8 mouse cellular contexts compared by ENCODE assay signal in the genomic region with DNA sequence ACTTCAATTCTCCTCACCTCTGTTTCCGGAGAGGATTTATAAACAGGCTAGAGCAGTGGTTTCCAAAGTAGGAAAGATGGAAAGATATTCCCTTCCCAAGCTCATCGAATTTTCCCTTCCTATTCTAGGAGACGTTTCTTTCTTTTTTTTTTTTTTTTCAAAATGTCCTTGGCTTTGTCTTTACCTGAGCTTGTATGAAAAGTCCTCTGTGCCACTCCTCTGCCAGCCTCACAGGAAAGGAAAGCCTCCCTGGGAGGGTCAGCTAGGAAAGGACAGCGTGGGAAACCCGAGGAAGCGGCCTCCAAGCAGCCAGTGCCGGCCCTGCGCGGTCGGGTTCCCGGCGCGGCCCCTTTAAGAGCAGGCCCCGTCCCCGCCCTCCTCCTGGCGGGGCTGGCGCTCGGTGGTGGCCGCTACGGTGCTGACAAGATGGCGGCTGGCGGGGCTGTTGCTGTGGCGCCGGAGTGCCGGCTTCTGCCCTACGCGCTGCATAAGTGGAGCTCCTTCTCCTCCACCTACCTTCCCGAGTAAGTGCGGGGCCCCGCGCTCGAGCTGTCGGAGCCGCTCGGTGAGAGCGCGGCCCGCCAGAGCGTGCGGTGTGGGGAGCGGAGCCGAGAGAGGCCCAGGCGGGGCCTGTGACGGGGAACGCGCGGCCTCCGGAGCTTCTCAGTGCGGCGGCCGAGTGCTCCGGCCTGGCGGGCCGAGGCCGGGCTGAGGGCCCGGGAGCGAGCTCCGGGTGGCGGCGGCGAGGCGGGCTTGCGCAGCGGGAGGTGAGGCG. TPM values are rescaled to one million over a fixed set of nuclear protein-coding genes. Genes with fewer than 3 reads are reported as not detected.
DNase-seq lines count a peak whose midpoint lies in the region; ATAC-seq and TF ChIP-seq lines count a peak whose summit lies in the region.

A gene (plus strand): TSS at position 305 of the 775 bp plus-strand sequence.

- peak within 1 kb of the TSS; percentile 91 for H3K27ac ChIP-seq in forebrain, embryonic 12.5 days
- H3K27ac ChIP-seq in heart, postnatal 0 days (ENCODE audit: low read depth) = peak within 1 kb of the TSS; percentile 96
- peak within 1 kb of the TSS; percentile 90 for H3K27ac ChIP-seq in liver, embryonic 16.5 days (ENCODE audit: low read length)
- peak within 1 kb of the TSS; percentile 97 for H3K27ac ChIP-seq in neural tube, embryonic 13.5 days (replicated peaks)
- H3K27ac ChIP-seq in testis, adult 2 months (ENCODE audit: control insufficient read depth, insufficient read depth, low read depth, low read length) = peak within 1 kb of the TSS; percentile 97

- H3K9me3 ChIP-seq in forebrain, embryonic 12.5 days = no peaks in the 10 kb centered on the region
- no peaks in the 10 kb centered on the region for H3K9me3 ChIP-seq in heart, postnatal 0 days (replicated peaks; ENCODE audit: control insufficient read depth, low read length)
- no peaks in the 10 kb centered on the region for H3K9me3 ChIP-seq in liver, embryonic 16.5 days (replicated peaks; ENCODE audit: control insufficient read depth, low read length)
- H3K9me3 ChIP-seq in neural tube, embryonic 13.5 days = no peaks in the 10 kb centered on the region

- WGBS in forebrain, embryonic 12.5 days = 1% methylated on average over 54 of the region's 65 CpGs
- under 1% methylated on average over 52 of the region's 65 CpGs for WGBS in heart, postnatal 0 days
- WGBS in liver, embryonic 16.5 days (ENCODE audit: insufficient replicate concordance) = under 1% methylated on average over 64 of the region's 65 CpGs
- WGBS in neural tube, embryonic 13.5 days = under 1% methylated on average over 61 of the region's 65 CpGs

- no peaks in the 10 kb centered on the region for H3K36me3 ChIP-seq in forebrain, embryonic 12.5 days (replicated peaks)
- no peaks in the 10 kb centered on the region for H3K36me3 ChIP-seq in heart, postnatal 0 days (replicated peaks; ENCODE audit: control insufficient read depth, insufficient read depth, low read length)
- no peaks in the 10 kb centered on the region for H3K36me3 ChIP-seq in liver, embryonic 16.5 days (ENCODE audit: control insufficient read depth, insufficient read depth)
- H3K36me3 ChIP-seq in neural tube, embryonic 13.5 days = no peaks in the 10 kb centered on the region
- H3K36me3 ChIP-seq in testis, adult 2 months (ENCODE audit: control insufficient read depth, insufficient read depth, low read length) = no peaks in the 10 kb centered on the region

- peak; percentile 72 to 81 for DNase-seq in CD8-positive naive resting alpha-beta T cell, adult 2 months (ENCODE audit: low read depth in 2 of 2, low spot score in 2 of 2)
- peak; percentile 63 for DNase-seq in c-Kit-positive CD71-positive TER-119-negative erythroid progenitor cells, embryonic 14.5 days (ENCODE audit: low read depth)
- DNase-seq in heart, postnatal 0 days (ENCODE audit: low spot score) = peak; percentile 89
- peak; percentile 92 to 95 for DNase-seq in kidney, postnatal 4 days

- peak within 1 kb of the TSS; percentile 84 for H3K4me2 ChIP-seq in forebrain, embryonic 12.5 days
- H3K4me2 ChIP-seq in heart, postnatal 0 days (ENCODE audit: low read depth, low read length) = peak within 1 kb of the TSS; percentile 95
- peak within 1 kb of the TSS; percentile 80 for H3K4me2 ChIP-seq in liver, embryonic 16.5 days (ENCODE audit: low read depth, low read length)
- H3K4me2 ChIP-seq in neural tube, embryonic 13.5 days = peak within 1 kb of the TSS; percentile 85

- peak; percentile 97 for ATAC-seq in forebrain, embryonic 12.5 days (ENCODE audit: low FRiP score)
- ATAC-seq in heart, postnatal 0 days (ENCODE audit: insufficient read depth, low read depth) = peak; percentile 98
- peak; percentile 96 for ATAC-seq in liver, embryonic 16.5 days (ENCODE audit: low read depth)
- ATAC-seq in neural tube, embryonic 13.5 days (ENCODE audit: low read depth) = peak; percentile 98

- peak; percentile 67 for TF ChIP-seq POLR2A in testis, adult 2 months (IDR thresholded peaks at IDR 0.05; ENCODE audit: control insufficient read depth, low read depth, low read length)

- peak within 1 kb of the TSS; percentile 90 for H3K4me3 ChIP-seq in forebrain, embryonic 12.5 days (replicated peaks)
- H3K4me3 ChIP-seq in heart, postnatal 0 days (ENCODE audit: low read depth, low read length) = peak within 1 kb of the TSS; percentile 98
- peak within 1 kb of the TSS; percentile 82 for H3K4me3 ChIP-seq in liver, embryonic 16.5 days (ENCODE audit: low read depth, low read length)
- H3K4me3 ChIP-seq in neural tube, embryonic 13.5 days = peak within 1 kb of the TSS; percentile 94
- peak within 1 kb of the TSS; percentile 97 for H3K4me3 ChIP-seq in testis, adult 2 months (ENCODE audit: control insufficient read depth, low read depth, low read length)

- 0 out of 2 replicates have a peak, but pooled peaks have one; percentile 3 for TF ChIP-seq CTCF in heart, postnatal 0 days (IDR thresholded peaks at IDR 0.05; ENCODE audit: low read depth)
- no peak for TF ChIP-seq CTCF in testis, adult 2 months (IDR thresholded peaks at IDR 0.05; ENCODE audit: control insufficient read depth, insufficient read depth, insufficient replicate concordance, low read depth, low read length)

- peak within 1 kb of the TSS; percentile 98 for H3K9ac ChIP-seq in forebrain, embryonic 12.5 days
- peak within 1 kb of the TSS; percentile 97 for H3K9ac ChIP-seq in heart, postnatal 0 days (replicated peaks; ENCODE audit: low read depth, low read length)
- H3K9ac ChIP-seq in liver, embryonic 16.5 days (ENCODE audit: low read depth, low read length) = peak within 1 kb of the TSS; percentile 99
- peak within 1 kb of the TSS; percentile 97 for H3K9ac ChIP-seq in neural tube, embryonic 13.5 days

- TF ChIP-seq EP300 in heart, postnatal 0 days (IDR thresholded peaks at IDR 0.05; ENCODE audit: low read depth) = no peak

- peaks cover 35% of the 10 kb centered on the region for H3K4me1 ChIP-seq in forebrain, embryonic 12.5 days
- peaks cover 27% of the 10 kb centered on the region for H3K4me1 ChIP-seq in heart, postnatal 0 days (ENCODE audit: control insufficient read depth, insufficient read depth)
- H3K4me1 ChIP-seq in liver, embryonic 16.5 days (ENCODE audit: control insufficient read depth, low read depth, low read length) = peaks cover 37% of the 10 kb centered on the region
- H3K4me1 ChIP-seq in neural tube, embryonic 13.5 days (replicated peaks) = peaks cover 39% of the 10 kb centered on the region
- H3K4me1 ChIP-seq in testis, adult 2 months (ENCODE audit: control insufficient read depth, insufficient read depth, low read length) = peaks cover 5% of the 10 kb centered on the region

- no peaks in the 10 kb centered on the region for H3K27me3 ChIP-seq in forebrain, embryonic 12.5 days
- H3K27me3 ChIP-seq in heart, postnatal 0 days (ENCODE audit: control insufficient read depth, insufficient read depth, low read length) = no peaks in the 10 kb centered on the region
- no peaks in the 10 kb centered on the region for H3K27me3 ChIP-seq in liver, embryonic 16.5 days (ENCODE audit: control insufficient read depth, insufficient read depth, low read depth, low read length)
- H3K27me3 ChIP-seq in neural tube, embryonic 13.5 days = no peaks in the 10 kb centered on the region
- H3K27me3 ChIP-seq in testis, adult 2 months (ENCODE audit: control insufficient read depth, insufficient read depth, low read length) = no peaks in the 10 kb centered on the region

RNA-seq across cellular contexts. Expression of the gene that starts here (rescaled TPM):
- polyA plus RNA-seq in forebrain, embryonic 12.5 days (2016; fragmentation: Nextera tagmentation; extraction: Ambion mirVana) = 187 and 208 TPM in 2 replicates
- total RNA-seq in heart, postnatal 0 days (2014; rRNA removed; ENCODE audit: low replicate concordance) = 79.9 and 113 TPM in 2 replicates
- polyA plus RNA-seq in heart, postnatal 0 days (2015; fragmentation: Nextera tagmentation; extraction: Ambion mirVana) = 203 and 217 TPM in 2 replicates
- polyA plus RNA-seq in liver, embryonic 16.5 days (2015; fragmentation: Nextera tagmentation; extraction: Ambion mirVana) = 130 and 142 TPM in 2 replicates
- 155 and 169 TPM in 2 replicates for polyA plus RNA-seq in neural tube, embryonic 13.5 days (2015; fragmentation: Nextera tagmentation; extraction: Ambion mirVana)
- 34.2 and 40.7 TPM in 2 replicates for polyA plus RNA-seq in testis, adult 2 months (2012; rRNA removed)

Comparison
In these comparisons a context has a peak if more than half of its experiments do, and no peak if none do; other contexts are left out.
1. Peak in every context shown above with its lines: DNase-seq, ATAC-seq, H3K4me3 ChIP-seq and H3K27ac ChIP-seq.